ENCODE assay signal across 20 mouse cellular contexts in the genomic region with DNA sequence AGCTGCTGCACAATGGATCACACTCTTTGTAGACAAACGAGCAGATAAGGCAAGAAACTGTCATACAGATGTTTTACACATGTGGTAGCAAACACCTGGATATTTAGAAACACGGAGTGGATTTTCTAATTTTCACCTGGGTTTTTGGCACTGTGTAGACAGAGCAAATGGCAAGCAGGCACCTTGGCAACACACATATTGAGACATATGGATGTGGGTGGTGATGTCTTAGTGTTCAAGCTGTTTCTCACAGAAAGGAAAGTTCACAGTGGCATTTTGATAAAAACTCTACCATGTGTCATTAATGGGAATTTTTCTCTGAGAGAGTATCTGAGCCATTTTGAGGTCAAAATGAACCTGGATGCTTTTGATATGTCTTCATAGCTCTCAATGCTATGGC.
DNase-seq lines count a peak whose midpoint lies in the region; ATAC-seq and TF ChIP-seq lines count a peak whose summit lies in the region.
"Had no signal": no experiment of that assay in that cellular context is flagged by ENCODE, and none has a peak within 500 bp of the region (broad histone marks: within the 10 kb centered on the region; RNA-seq: fewer than 3 reads in every experiment).

No protein-coding gene starts in this region.

- no peak overlapping the region for H3K9ac ChIP-seq in forebrain, postnatal 0 days
- no peak overlapping the region for H3K9ac ChIP-seq in forebrain, embryonic 13.5 days
- no peak overlapping the region for H3K9ac ChIP-seq in midbrain, embryonic 11.5 days (ENCODE audit: low read length)
- H3K9ac ChIP-seq: embryonic facial prominence, embryonic 15.5 days; forebrain, embryonic 12.5 days; heart, embryonic 13.5 days; liver, embryonic 14.5 days; midbrain, embryonic 13.5 days had no signal

- no peaks in the 10 kb centered on the region for H3K27me3 ChIP-seq in forebrain, postnatal 0 days (ENCODE audit: insufficient read depth, low read length)
- no peaks in the 10 kb centered on the region for H3K27me3 ChIP-seq in forebrain, embryonic 13.5 days
- no peaks in the 10 kb centered on the region for H3K27me3 ChIP-seq in midbrain, embryonic 11.5 days (ENCODE audit: control insufficient read depth, insufficient read depth, low read length)
- H3K27me3 ChIP-seq: embryonic facial prominence, embryonic 15.5 days; forebrain, embryonic 12.5 days; heart, embryonic 13.5 days; midbrain, embryonic 13.5 days had no signal

- ATAC-seq in forebrain, postnatal 0 days: no peak
- no peak for ATAC-seq in forebrain, embryonic 13.5 days
- no peak for ATAC-seq in midbrain, embryonic 11.5 days (ENCODE audit: low FRiP score)
- ATAC-seq: hindbrain, postnatal 0 days; midbrain, embryonic 13.5 days had no signal

- DNase-seq in forebrain, postnatal 0 days: peak; percentile 2
- peak; percentile 24 for DNase-seq in brain, embryonic 14.5 days (ENCODE audit: low read depth)
- DNase-seq in cerebellum, postnatal 14 days: peak; percentile 6 to 47
- DNase-seq in layer of hippocampus, postnatal 10 days (ENCODE audit: low spot score in 2 of 2): peak; percentile 19 to 24
- DNase-seq in ovary, adult 18-20 months (ENCODE audit: low spot score): no peak
- DNase-seq in B cell, adult 2 months: no peak
- no peak for DNase-seq in midbrain, embryonic 11.5 days (ENCODE audit: low spot score, missing footprints)
- DNase-seq: gastrocnemius, postnatal 36 days; heart, postnatal 4 days; kidney, adult 18-20 months; kidney, postnatal 25 days; lung, postnatal 36 days had no signal

- H3K4me1 ChIP-seq in forebrain, postnatal 0 days (ENCODE audit: insufficient read depth): no peaks in the 10 kb centered on the region
- H3K4me1 ChIP-seq in forebrain, embryonic 13.5 days: no peaks in the 10 kb centered on the region
- no peaks in the 10 kb centered on the region for H3K4me1 ChIP-seq in midbrain, embryonic 11.5 days (ENCODE audit: control insufficient read depth, insufficient read depth, low read length)
- H3K4me1 ChIP-seq: embryonic facial prominence, embryonic 15.5 days; forebrain, embryonic 12.5 days; heart, embryonic 13.5 days; midbrain, embryonic 13.5 days had no signal

- no peak overlapping the region for H3K27ac ChIP-seq in forebrain, postnatal 0 days (ENCODE audit: low read depth, low read length)
- no peak overlapping the region for H3K27ac ChIP-seq in forebrain, embryonic 13.5 days
- H3K27ac ChIP-seq in midbrain, embryonic 11.5 days (ENCODE audit: low read depth, low read length): no peak overlapping the region
- H3K27ac ChIP-seq: embryonic facial prominence, embryonic 15.5 days; forebrain, embryonic 12.5 days; heart, embryonic 13.5 days; hindbrain, postnatal 0 days; liver, embryonic 14.5 days; midbrain, embryonic 13.5 days had no signal

- TF ChIP-seq CTCF in forebrain, postnatal 0 days (IDR thresholded peaks at IDR 0.05; ENCODE audit: low read depth): no peak
- no peak for TF ChIP-seq CTCF in brain, embryonic 14.5 days (IDR thresholded peaks at IDR 0.05; ENCODE audit: borderline replicate concordance, extremely low read depth, insufficient read depth, insufficient read length)

- no peak overlapping the region for H3K4me3 ChIP-seq in forebrain, postnatal 0 days (ENCODE audit: low read depth, low read length)
- no peak overlapping the region for H3K4me3 ChIP-seq in forebrain, embryonic 13.5 days
- H3K4me3 ChIP-seq in midbrain, embryonic 11.5 days (ENCODE audit: low read depth, low read length): no peak overlapping the region
- H3K4me3 ChIP-seq: embryonic facial prominence, embryonic 15.5 days; forebrain, embryonic 12.5 days; heart, embryonic 13.5 days; midbrain, embryonic 13.5 days; myocyte had no signal

- WGBS in forebrain, postnatal 0 days: 57% methylated on average over 2 of the region's 2 CpGs
- WGBS in forebrain, embryonic 13.5 days: 71% methylated on average over 2 of the region's 2 CpGs
- 78% methylated on average over 2 of the region's 2 CpGs for WGBS in midbrain, embryonic 11.5 days

- no peak overlapping the region for H3K4me2 ChIP-seq in forebrain, postnatal 0 days (ENCODE audit: low read depth)
- H3K4me2 ChIP-seq in forebrain, embryonic 13.5 days: no peak overlapping the region
- H3K4me2 ChIP-seq in midbrain, embryonic 11.5 days: no peak overlapping the region
- H3K4me2 ChIP-seq: embryonic facial prominence, embryonic 15.5 days; forebrain, embryonic 12.5 days; heart, embryonic 13.5 days; midbrain, embryonic 13.5 days had no signal

- no peak for TF ChIP-seq POLR2A in brain, embryonic 14.5 days (IDR thresholded peaks at IDR 0.05; ENCODE audit: borderline replicate concordance, extremely low read depth, insufficient read depth, insufficient read length, poor library complexity, severe bottlenecking)

- no peaks in the 10 kb centered on the region for H3K36me3 ChIP-seq in forebrain, postnatal 0 days (ENCODE audit: insufficient read depth)
- no peaks in the 10 kb centered on the region for H3K36me3 ChIP-seq in forebrain, embryonic 13.5 days (ENCODE audit: poor library complexity, severe bottlenecking)
- no peaks in the 10 kb centered on the region for H3K36me3 ChIP-seq in midbrain, embryonic 11.5 days (ENCODE audit: control insufficient read depth, insufficient read depth, low read length)
- H3K36me3 ChIP-seq: embryonic facial prominence, embryonic 15.5 days; forebrain, embryonic 12.5 days; heart, embryonic 13.5 days; midbrain, embryonic 13.5 days had no signal

- H3K9me3 ChIP-seq in forebrain, postnatal 0 days (ENCODE audit: low read length): no peaks in the 10 kb centered on the region
- no peaks in the 10 kb centered on the region for H3K9me3 ChIP-seq in forebrain, embryonic 13.5 days (replicated peaks)
- no peaks in the 10 kb centered on the region for H3K9me3 ChIP-seq in midbrain, embryonic 11.5 days (ENCODE audit: control insufficient read depth, low read length)
- H3K9me3 ChIP-seq: embryonic facial prominence, embryonic 15.5 days; forebrain, embryonic 12.5 days; heart, embryonic 13.5 days; midbrain, embryonic 13.5 days had no signal

Comparison
In these comparisons a context has a peak if more than half of its experiments do, and no peak if none do; other contexts are left out.
1. DNase-seq: peak in forebrain, postnatal 0 days (single experiment), brain, embryonic 14.5 days (single experiment), cerebellum, postnatal 14 days (2 of 2) and layer of hippocampus, postnatal 10 days (2 of 2); none in ovary, adult 18-20 months (single experiment), B cell, adult 2 months (0 of 2) and midbrain, embryonic 11.5 days (single experiment).